ENCODE assay signal across 8 mouse cellular contexts in genomic region chr2:94122182-94123041, GRCm38 (mm10). TPM values are rescaled to one million over a fixed set of nuclear protein-coding genes. Genes with fewer than 3 reads are reported as not detected.
DNase-seq lines count a peak whose midpoint lies in the region; ATAC-seq and TF ChIP-seq lines count a peak whose summit lies in the region.

No protein-coding gene starts in this region.

- peak overlapping the region; percentile 74 for H3K27ac ChIP-seq in intestine, embryonic 16.5 days (ENCODE audit: low read length)
- no peak overlapping the region for H3K27ac ChIP-seq in intestine, embryonic 15.5 days
- H3K27ac ChIP-seq in embryonic facial prominence, embryonic 11.5 days (replicated peaks; ENCODE audit: low read depth, low read length), result 0 out of 2 replicates have a peak overlapping the region, but pooled peaks have one; percentile 1
- peak overlapping the region; percentile 68 for H3K27ac ChIP-seq in hindbrain, embryonic 10.5 days
- H3K27ac ChIP-seq in limb, embryonic 15.5 days, result peak overlapping the region; percentile 71
- H3K27ac ChIP-seq in stomach, postnatal 0 days (replicated peaks), result 0 out of 2 replicates have a peak overlapping the region, but pooled peaks have one; percentile 35

- no peaks in the 10 kb centered on the region for H3K27me3 ChIP-seq in intestine, embryonic 16.5 days (replicated peaks; ENCODE audit: control insufficient read depth, insufficient read depth, low read length)
- no peaks in the 10 kb centered on the region for H3K27me3 ChIP-seq in intestine, embryonic 15.5 days (replicated peaks)
- no peaks in the 10 kb centered on the region for H3K27me3 ChIP-seq in embryonic facial prominence, embryonic 11.5 days (ENCODE audit: control insufficient read depth, insufficient read depth, low read length)
- no peaks in the 10 kb centered on the region for H3K27me3 ChIP-seq in hindbrain, embryonic 10.5 days (ENCODE audit: insufficient read depth, poor library complexity, severe bottlenecking)
- no peaks in the 10 kb centered on the region for H3K27me3 ChIP-seq in limb, embryonic 15.5 days
- no peaks in the 10 kb centered on the region for H3K27me3 ChIP-seq in stomach, postnatal 0 days (ENCODE audit: control insufficient read depth, insufficient read depth, low read length)

- ATAC-seq in intestine, embryonic 16.5 days, result no peak
- no peak for ATAC-seq in intestine, embryonic 15.5 days
- 0 out of 2 replicates have a peak, but pooled peaks have one; percentile 44 for ATAC-seq in embryonic facial prominence, embryonic 11.5 days (replicated peaks; ENCODE audit: insufficient number of reproducible peaks, low FRiP score, low TSS enrichment, low read depth)
- no peak for ATAC-seq in limb, embryonic 15.5 days (ENCODE audit: insufficient number of reproducible peaks, low FRiP score, low TSS enrichment, low read depth)
- no peak for ATAC-seq in stomach, postnatal 0 days (ENCODE audit: low FRiP score, low TSS enrichment)

- no peaks in the 10 kb centered on the region for H3K36me3 ChIP-seq in intestine, embryonic 16.5 days (ENCODE audit: control insufficient read depth, insufficient read depth, low read length)
- no peaks in the 10 kb centered on the region for H3K36me3 ChIP-seq in intestine, embryonic 15.5 days
- no peaks in the 10 kb centered on the region for H3K36me3 ChIP-seq in embryonic facial prominence, embryonic 11.5 days (replicated peaks; ENCODE audit: control insufficient read depth, insufficient read depth, low read depth, low read length)
- no peaks in the 10 kb centered on the region for H3K36me3 ChIP-seq in hindbrain, embryonic 10.5 days
- no peaks in the 10 kb centered on the region for H3K36me3 ChIP-seq in limb, embryonic 15.5 days
- H3K36me3 ChIP-seq in stomach, postnatal 0 days (ENCODE audit: control insufficient read depth, insufficient read depth, low read length), result no peaks in the 10 kb centered on the region

- peak; percentile 10 for DNase-seq in embryonic facial prominence, embryonic 11.5 days (ENCODE audit: low spot score)
- DNase-seq in hindbrain, embryonic 10.5 days (ENCODE audit: low spot score), result peak; percentile 11
- DNase-seq in stomach, postnatal 0 days (ENCODE audit: low spot score), result no peak
- no peak for DNase-seq in gastrocnemius, postnatal 4 days (ENCODE audit: low spot score in 2 of 2)
- no peak for DNase-seq in thymus, postnatal 14 days

- H3K4me1 ChIP-seq in intestine, embryonic 16.5 days (ENCODE audit: control insufficient read depth, insufficient read depth, low read length), result peaks cover 10% of the 10 kb centered on the region; the same call in 1 of the 2 replicates
- H3K4me1 ChIP-seq in intestine, embryonic 15.5 days (replicated peaks), result peaks cover 4% of the 10 kb centered on the region; the same call in 1 of the 2 replicates
- H3K4me1 ChIP-seq in embryonic facial prominence, embryonic 11.5 days (ENCODE audit: control insufficient read depth, insufficient read depth, low read length), result no peaks in the 10 kb centered on the region
- H3K4me1 ChIP-seq in hindbrain, embryonic 10.5 days (replicated peaks), result peaks cover 21% of the 10 kb centered on the region
- peaks cover 5% of the 10 kb centered on the region for H3K4me1 ChIP-seq in limb, embryonic 15.5 days
- no peaks in the 10 kb centered on the region for H3K4me1 ChIP-seq in stomach, postnatal 0 days (replicated peaks; ENCODE audit: control insufficient read depth, insufficient read depth)

- H3K9me3 ChIP-seq in intestine, embryonic 16.5 days (ENCODE audit: control insufficient read depth, low read length), result no peaks in the 10 kb centered on the region
- no peaks in the 10 kb centered on the region for H3K9me3 ChIP-seq in intestine, embryonic 15.5 days
- no peaks in the 10 kb centered on the region for H3K9me3 ChIP-seq in embryonic facial prominence, embryonic 11.5 days (replicated peaks; ENCODE audit: control insufficient read depth, low read length)
- no peaks in the 10 kb centered on the region for H3K9me3 ChIP-seq in hindbrain, embryonic 10.5 days
- no peaks in the 10 kb centered on the region for H3K9me3 ChIP-seq in limb, embryonic 15.5 days
- no peaks in the 10 kb centered on the region for H3K9me3 ChIP-seq in stomach, postnatal 0 days (ENCODE audit: control insufficient read depth, low read length)

- no peak overlapping the region for H3K4me2 ChIP-seq in intestine, embryonic 16.5 days (ENCODE audit: low read depth, low read length)
- no peak overlapping the region for H3K4me2 ChIP-seq in intestine, embryonic 15.5 days (replicated peaks)
- H3K4me2 ChIP-seq in embryonic facial prominence, embryonic 11.5 days (ENCODE audit: low read depth, low read length), result no peak overlapping the region
- H3K4me2 ChIP-seq in limb, embryonic 15.5 days, result no peak overlapping the region
- 0 out of 2 replicates have a peak overlapping the region, but pooled peaks have one; percentile 11 for H3K4me2 ChIP-seq in stomach, postnatal 0 days (replicated peaks; ENCODE audit: low read depth)

- no peak for TF ChIP-seq CTCF in stomach, postnatal 0 days (IDR thresholded peaks at IDR 0.05; ENCODE audit: low read depth)

- H3K9ac ChIP-seq in intestine, embryonic 16.5 days (ENCODE audit: low read depth, low read length), result no peak overlapping the region
- H3K9ac ChIP-seq in intestine, embryonic 15.5 days, result no peak overlapping the region
- no peak overlapping the region for H3K9ac ChIP-seq in embryonic facial prominence, embryonic 11.5 days (replicated peaks; ENCODE audit: low read length)
- H3K9ac ChIP-seq in limb, embryonic 15.5 days, result no peak overlapping the region
- no peak overlapping the region for H3K9ac ChIP-seq in stomach, postnatal 0 days (ENCODE audit: low read length)

- H3K4me3 ChIP-seq in intestine, embryonic 16.5 days (ENCODE audit: low read length), result no peak overlapping the region
- no peak overlapping the region for H3K4me3 ChIP-seq in intestine, embryonic 15.5 days (replicated peaks)
- H3K4me3 ChIP-seq in embryonic facial prominence, embryonic 11.5 days (ENCODE audit: low read depth, low read length), result no peak overlapping the region
- no peak overlapping the region for H3K4me3 ChIP-seq in hindbrain, embryonic 10.5 days
- H3K4me3 ChIP-seq in limb, embryonic 15.5 days, result no peak overlapping the region
- H3K4me3 ChIP-seq in stomach, postnatal 0 days (ENCODE audit: low read depth, low read length), result no peak overlapping the region

- 40% methylated on average over 7 of the region's 7 CpGs for WGBS in intestine, embryonic 16.5 days
- 48% methylated on average over 7 of the region's 7 CpGs for WGBS in intestine, embryonic 15.5 days
- 55% methylated on average over 7 of the region's 7 CpGs for WGBS in embryonic facial prominence, embryonic 11.5 days
- WGBS in hindbrain, embryonic 10.5 days, result 65% methylated on average over 7 of the region's 7 CpGs
- 53% methylated on average over 7 of the region's 7 CpGs for WGBS in limb, embryonic 15.5 days
- WGBS in stomach, postnatal 0 days, result 33% methylated on average over 7 of the region's 7 CpGs

- TF ChIP-seq EP300 in stomach, postnatal 0 days (optimal IDR thresholded peaks at IDR 0.05), result no peak

RNA-seq across cellular contexts. Expression of gene Hsd17b12, which starts 35.4 kb away (rescaled TPM):
- 175 and 183 TPM in 2 replicates for polyA plus RNA-seq in intestine, embryonic 16.5 days (2015; fragmentation: Nextera tagmentation; extraction: Ambion mirVana)
- 157 and 159 TPM in 2 replicates for polyA plus RNA-seq in intestine, embryonic 15.5 days (2015; fragmentation: Nextera tagmentation; extraction: Ambion mirVana)
- 126 and 128 TPM in 2 replicates for polyA plus RNA-seq in embryonic facial prominence, embryonic 11.5 days (2014; fragmentation: Nextera tagmentation; extraction: Ambion mirVana)
- polyA plus RNA-seq in hindbrain, embryonic 10.5 days (2016; fragmentation: Nextera tagmentation; extraction: Ambion mirVana), result 121 and 128 TPM in 2 replicates
- 116 and 134 TPM in 2 replicates for polyA plus RNA-seq in limb, embryonic 15.5 days (2015; fragmentation: Nextera tagmentation; extraction: Ambion mirVana)
- polyA plus RNA-seq in stomach, postnatal 0 days (2015; fragmentation: Nextera tagmentation; extraction: Ambion mirVana), result 124 and 129 TPM in 2 replicates
- 10 to 100 TPM; 31.3 to 31.6 TPM for total RNA-seq in gastrocnemius, postnatal 4 days (2021)

Comparison
In these comparisons a context has a peak if more than half of its experiments do, and no peak if none do; other contexts are left out.
1. DNase-seq: peak in embryonic facial prominence, embryonic 11.5 days (single experiment) and hindbrain, embryonic 10.5 days (single experiment); none in stomach, postnatal 0 days (single experiment), gastrocnemius, postnatal 4 days (0 of 2) and thymus, postnatal 14 days (single experiment).